Mouse (Mus musculus): Measurements from ENCODE around the gene Rab11fip3. TPM values are rescaled to one million over a fixed set of nuclear protein-coding genes. Genes with fewer than 3 reads are reported as not detected.
"Not testable (repeated sequence)": the region's sequence is repeated elsewhere in the genome, so short reads cannot be mapped to it uniquely, and the experiment has no call there.

The Rab11fip3 gene
- polyA plus RNA-seq, 1 experiment from 2014 or later = 13.0 TPM

DNA sequence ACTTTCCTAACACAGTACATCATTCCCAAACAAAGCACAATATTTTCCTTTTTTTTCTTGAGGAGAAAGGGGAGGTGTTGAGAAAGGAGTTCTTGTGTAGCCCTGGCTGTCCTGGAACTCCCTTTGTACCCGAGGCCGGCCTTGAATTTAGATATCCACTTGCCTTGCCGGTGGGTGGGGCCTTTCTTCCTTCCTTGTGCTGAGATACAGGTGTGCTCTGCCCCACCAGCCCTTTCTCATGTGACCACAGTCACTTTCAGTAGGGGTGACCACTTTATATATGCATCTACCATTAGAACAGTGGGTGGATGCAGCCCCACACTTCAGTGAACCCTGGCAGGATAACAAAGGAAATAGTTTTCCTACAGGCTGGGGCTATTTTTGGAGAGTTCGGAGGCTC is 42.4 kb upstream of the Rab11fip3 start:
- H3K27me3 ChIP-seq (replicated peaks; ENCODE audit: control insufficient read depth, insufficient read depth, low read length) = peaks cover 39% of the 10 kb centered on the region
- no peak for ATAC-seq
- WGBS = 30% methylated on average over 4 of the region's 4 CpGs

DNA sequence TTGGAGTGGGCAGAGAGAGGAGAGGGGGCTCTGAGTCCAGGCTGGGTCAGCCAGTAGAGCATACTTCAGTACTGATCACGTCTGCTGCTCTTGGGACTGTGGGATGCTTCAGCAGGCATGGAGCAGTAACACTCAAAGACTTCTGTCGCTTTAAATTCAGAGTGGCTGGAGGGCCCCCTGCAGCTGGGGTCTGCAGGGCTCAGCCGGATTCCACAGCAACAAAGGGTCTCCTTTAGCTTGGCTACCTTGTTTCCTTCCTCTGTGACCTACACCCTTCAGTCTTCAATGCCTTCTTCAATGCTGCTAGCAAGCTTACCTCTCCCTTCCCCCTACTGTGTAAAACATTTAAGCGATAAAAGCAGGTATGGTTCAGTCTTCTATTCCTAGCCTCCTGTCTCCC is 41.7 kb upstream of the Rab11fip3 start:
- no peak overlapping the region for H3K4me3 ChIP-seq (ENCODE audit: low read length)
- peaks cover 5% of the 10 kb centered on the region for H3K4me1 ChIP-seq (ENCODE audit: control insufficient read depth, insufficient read depth, low read length)
- 21% methylated on average over 4 of the region's 4 CpGs for WGBS
- ATAC-seq = no peak
- no peaks in the 10 kb centered on the region for H3K9me3 ChIP-seq (ENCODE audit: control insufficient read depth, low read length)
- no peak overlapping the region for H3K4me2 ChIP-seq (ENCODE audit: low read depth, low read length)
- no peak overlapping the region for H3K27ac ChIP-seq (ENCODE audit: low read length)
- H3K9ac ChIP-seq (ENCODE audit: low read depth, low read length) = no peak overlapping the region; the same call in 1 of the 2 replicates
- peaks cover 39% of the 10 kb centered on the region for H3K27me3 ChIP-seq (replicated peaks; ENCODE audit: control insufficient read depth, insufficient read depth, low read length)
- H3K36me3 ChIP-seq (ENCODE audit: control insufficient read depth, insufficient read depth, low read length) = no peaks in the 10 kb centered on the region

More for the DNA sequence above, 42.4 kb upstream of the Rab11fip3 start:
- Histone ChIP-seq H3K4me2 (ENCODE audit: low read depth, low read length) (no peak overlapping the region), H3K9me3 (ENCODE audit: control insufficient read depth, low read length) (no peaks in the 10 kb centered on the region), H3K27ac (ENCODE audit: low read length) (no peak overlapping the region), H3K36me3 (ENCODE audit: control insufficient read depth, insufficient read depth, low read length) (no peaks in the 10 kb centered on the region), H3K4me3 (ENCODE audit: low read length) (no peak overlapping the region), H3K9ac (ENCODE audit: low read depth, low read length) (no peak overlapping the region), H3K4me1 (ENCODE audit: control insufficient read depth, insufficient read depth, low read length) (peaks cover 5% of the 10 kb centered on the region)

DNA sequence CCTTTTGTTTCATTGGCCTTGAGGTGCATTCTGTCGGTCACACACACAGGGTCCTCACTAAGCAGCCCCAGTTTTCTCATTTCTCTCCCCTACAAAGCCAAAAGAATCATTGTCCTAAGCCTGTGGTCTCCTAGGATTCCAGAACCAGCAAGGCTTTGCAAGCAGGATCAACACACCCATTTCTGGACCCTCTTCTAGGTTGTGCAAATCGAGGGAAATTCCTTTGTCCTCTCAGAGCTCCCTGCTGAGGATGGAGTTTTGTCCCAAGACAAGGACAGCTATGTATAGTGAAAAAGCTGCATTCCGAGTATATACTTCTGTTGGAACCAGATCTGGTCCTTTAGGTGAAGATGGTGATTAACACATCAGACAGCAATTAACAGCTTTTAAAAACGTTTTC is 40.8 kb upstream of the Rab11fip3 start:
- no peaks in the 10 kb centered on the region for H3K36me3 ChIP-seq (ENCODE audit: control insufficient read depth, insufficient read depth, low read length)
- H3K4me3 ChIP-seq (ENCODE audit: low read length) = no peak overlapping the region
- ATAC-seq = no peak
- H3K27me3 ChIP-seq (replicated peaks; ENCODE audit: control insufficient read depth, insufficient read depth, low read length) = peaks cover 32% of the 10 kb centered on the region
- H3K4me1 ChIP-seq (ENCODE audit: control insufficient read depth, insufficient read depth, low read length) = peaks cover 5% of the 10 kb centered on the region; the same call in 1 of the 2 replicates
- H3K9ac ChIP-seq (ENCODE audit: low read depth, low read length) = no peak overlapping the region
- 41% methylated on average over 4 of the region's 4 CpGs for WGBS
- H3K4me2 ChIP-seq (ENCODE audit: low read depth, low read length) = no peak overlapping the region
- no peak overlapping the region for H3K27ac ChIP-seq (ENCODE audit: low read length)
- no peaks in the 10 kb centered on the region for H3K9me3 ChIP-seq (ENCODE audit: control insufficient read depth, low read length)

DNA sequence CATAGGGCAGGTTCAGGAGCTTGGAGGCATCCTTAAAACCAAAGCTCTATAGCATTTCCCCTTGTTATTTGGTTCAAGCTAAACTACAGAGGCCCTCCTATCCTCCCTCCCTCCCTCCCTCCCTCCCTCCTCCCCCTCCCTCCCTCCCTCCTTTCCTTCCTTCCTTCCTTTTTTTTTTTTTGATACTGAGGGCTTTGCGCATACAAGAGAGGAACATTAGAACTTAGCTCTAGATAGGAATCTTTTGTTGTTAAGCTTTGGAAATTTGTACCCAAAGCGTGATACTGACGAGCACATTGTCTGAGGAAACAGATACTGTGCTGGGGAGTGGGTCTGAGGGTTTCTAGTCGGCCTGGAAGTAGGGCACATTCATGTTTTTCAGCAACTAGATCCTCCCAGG is 36.3 kb upstream of the Rab11fip3 start:
- H3K27me3 ChIP-seq (replicated peaks; ENCODE audit: control insufficient read depth, insufficient read depth, low read length) = peaks cover 2% of the 10 kb centered on the region; the same call in 1 of the 2 replicates
- no peaks in the 10 kb centered on the region for H3K9me3 ChIP-seq (ENCODE audit: control insufficient read depth, low read length)
- H3K4me3 ChIP-seq (ENCODE audit: low read length) = no peak overlapping the region
- no peak overlapping the region for H3K27ac ChIP-seq (ENCODE audit: low read length)
- no peaks in the 10 kb centered on the region for H3K36me3 ChIP-seq (ENCODE audit: control insufficient read depth, insufficient read depth, low read length)
- 70% methylated on average over 4 of the region's 4 CpGs for WGBS
- no peak overlapping the region for H3K4me2 ChIP-seq (ENCODE audit: low read depth, low read length)
- no peak overlapping the region for H3K9ac ChIP-seq (ENCODE audit: low read depth, low read length)
- H3K4me1 ChIP-seq (ENCODE audit: control insufficient read depth, insufficient read depth, low read length) = no peaks in the 10 kb centered on the region
- ATAC-seq = no peak

DNA sequence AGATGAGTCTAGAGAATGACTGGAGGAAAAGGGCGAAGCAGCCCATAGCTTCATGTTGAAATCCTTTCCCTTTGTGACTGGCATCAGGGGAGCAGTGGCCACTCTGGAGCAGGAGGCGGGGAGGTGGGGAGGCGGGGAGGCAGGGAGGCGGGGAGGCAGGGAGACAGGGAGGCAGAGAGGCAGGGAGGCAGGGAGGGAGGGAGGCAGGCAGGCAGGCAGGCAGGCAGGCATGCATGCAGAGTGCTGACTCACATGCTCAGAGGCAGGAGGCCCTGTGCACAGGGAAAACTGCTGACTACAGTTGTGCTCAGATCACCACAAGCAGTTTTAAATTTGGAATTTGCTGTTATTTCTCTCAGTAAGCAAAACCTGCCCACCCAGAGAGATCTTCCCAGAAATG is 32.1 kb upstream of the Rab11fip3 start:
- H3K9ac ChIP-seq (ENCODE audit: low read depth, low read length) = no peak overlapping the region
- H3K4me3 ChIP-seq (ENCODE audit: low read length) = no peak overlapping the region
- H3K4me2 ChIP-seq (ENCODE audit: low read depth, low read length) = no peak overlapping the region
- no peak overlapping the region for H3K27ac ChIP-seq (ENCODE audit: low read length)
- peak; percentile 74 for ATAC-seq
- H3K4me1 ChIP-seq (ENCODE audit: control insufficient read depth, insufficient read depth, low read length) = no peaks in the 10 kb centered on the region
- H3K27me3 ChIP-seq (replicated peaks; ENCODE audit: control insufficient read depth, insufficient read depth, low read length) = no peaks in the 10 kb centered on the region
- H3K9me3 ChIP-seq (ENCODE audit: control insufficient read depth, low read length) = no peaks in the 10 kb centered on the region
- no peaks in the 10 kb centered on the region for H3K36me3 ChIP-seq (ENCODE audit: control insufficient read depth, insufficient read depth, low read length)
- WGBS = 37% methylated on average over 4 of the region's 4 CpGs

DNA sequence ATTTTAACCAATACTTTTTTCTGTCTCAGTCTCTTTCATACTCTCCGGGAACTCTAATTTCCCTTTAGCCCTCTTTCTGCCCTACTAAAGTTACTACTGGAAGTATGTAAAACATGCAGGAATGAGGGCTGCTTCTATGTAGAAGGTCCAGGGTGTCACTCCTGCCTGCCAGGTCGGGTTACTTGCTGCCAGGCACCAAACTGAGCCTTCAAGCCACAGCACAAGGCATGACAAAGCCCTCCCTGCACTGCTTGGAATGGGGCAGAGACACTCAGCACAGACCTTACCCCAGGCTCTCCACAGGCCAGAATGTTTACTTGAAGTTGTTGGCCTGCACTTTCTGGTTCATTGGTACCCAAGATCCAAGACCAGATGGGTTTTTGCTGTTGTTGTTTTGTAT is 30.8 kb upstream of the Rab11fip3 start:
- Histone ChIP-seq H3K27ac (ENCODE audit: low read length) (no peak overlapping the region), H3K4me3 (ENCODE audit: low read length) (no peak overlapping the region), H3K9me3 (ENCODE audit: control insufficient read depth, low read length) (no peaks in the 10 kb centered on the region), H3K4me2 (ENCODE audit: low read depth, low read length) (no peak overlapping the region), H3K4me1 (ENCODE audit: control insufficient read depth, insufficient read depth, low read length) (no peaks in the 10 kb centered on the region), H3K36me3 (ENCODE audit: control insufficient read depth, insufficient read depth, low read length) (no peaks in the 10 kb centered on the region), H3K27me3 (replicated peaks; ENCODE audit: control insufficient read depth, insufficient read depth, low read length) (no peaks in the 10 kb centered on the region), H3K9ac (ENCODE audit: low read depth, low read length) (no peak overlapping the region)
- ATAC-seq = no peak
- WGBS = 44% methylated on average over 2 of the region's 2 CpGs

DNA sequence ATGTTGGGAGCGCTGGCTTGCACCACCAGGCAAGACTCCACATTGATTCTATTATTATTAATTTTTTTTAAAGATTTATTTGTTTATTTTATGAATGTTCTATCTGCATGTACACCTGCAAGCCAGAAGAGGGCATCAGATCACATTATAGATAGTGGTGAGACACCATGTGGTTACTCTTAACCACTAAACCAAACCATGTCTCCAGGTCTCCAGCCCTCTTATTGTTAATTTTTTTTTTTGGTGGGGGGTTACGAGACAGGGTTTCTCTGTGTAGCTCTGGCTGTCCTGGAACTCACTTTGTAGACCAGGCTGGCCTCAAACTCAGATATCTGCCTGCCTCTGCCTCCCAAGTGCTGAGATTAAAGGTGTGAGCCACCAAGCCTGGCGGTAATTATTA is 30.0 kb upstream of the Rab11fip3 start:
- 65% methylated on average over 3 of the region's 3 CpGs for WGBS
- H3K9me3 ChIP-seq (ENCODE audit: control insufficient read depth, low read length); H3K4me2 ChIP-seq (ENCODE audit: low read depth, low read length); H3K27ac ChIP-seq (ENCODE audit: low read length); H3K4me1 ChIP-seq (ENCODE audit: control insufficient read depth, insufficient read depth, low read length); H3K36me3 ChIP-seq (ENCODE audit: control insufficient read depth, insufficient read depth, low read length); H3K9ac ChIP-seq (ENCODE audit: low read depth, low read length); ATAC-seq; H3K27me3 ChIP-seq (replicated peaks; ENCODE audit: control insufficient read depth, insufficient read depth, low read length); H3K4me3 ChIP-seq (ENCODE audit: low read length): not testable (repeated sequence)

DNA sequence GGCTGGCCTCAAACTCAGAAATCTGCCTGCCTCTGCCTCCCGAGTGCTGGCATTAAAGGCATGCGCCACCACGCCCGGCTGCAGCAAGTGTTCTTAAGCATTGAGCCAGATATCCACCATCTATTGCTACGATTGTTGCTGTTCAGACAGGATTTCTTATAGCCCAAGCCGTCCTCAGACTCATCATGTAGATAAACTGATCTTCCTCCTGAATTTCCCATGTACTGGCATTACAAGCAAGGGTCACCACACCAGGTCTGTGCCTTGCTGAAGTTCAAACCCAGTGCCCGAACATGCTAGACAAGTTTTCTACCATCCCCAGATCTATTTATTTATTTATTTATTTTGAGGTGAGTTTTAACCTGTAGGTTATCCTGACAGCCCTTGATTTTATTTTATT is 29.1 kb upstream of the Rab11fip3 start:
- Histone ChIP-seq H3K27ac (ENCODE audit: low read length) (no peak overlapping the region), H3K27me3 (replicated peaks; ENCODE audit: control insufficient read depth, insufficient read depth, low read length) (no peaks in the 10 kb centered on the region), H3K9me3 (ENCODE audit: control insufficient read depth, low read length) (no peaks in the 10 kb centered on the region), H3K36me3 (ENCODE audit: control insufficient read depth, insufficient read depth, low read length) (no peaks in the 10 kb centered on the region), H3K4me2 (ENCODE audit: low read depth, low read length) (no peak overlapping the region), H3K4me1 (ENCODE audit: control insufficient read depth, insufficient read depth, low read length) (peaks cover 7% of the 10 kb centered on the region), H3K4me3 (ENCODE audit: low read length) (no peak overlapping the region), H3K9ac (ENCODE audit: low read depth, low read length) (no peak overlapping the region)
- ATAC-seq = no peak
- 86% methylated on average over 7 of the region's 7 CpGs for WGBS

DNA sequence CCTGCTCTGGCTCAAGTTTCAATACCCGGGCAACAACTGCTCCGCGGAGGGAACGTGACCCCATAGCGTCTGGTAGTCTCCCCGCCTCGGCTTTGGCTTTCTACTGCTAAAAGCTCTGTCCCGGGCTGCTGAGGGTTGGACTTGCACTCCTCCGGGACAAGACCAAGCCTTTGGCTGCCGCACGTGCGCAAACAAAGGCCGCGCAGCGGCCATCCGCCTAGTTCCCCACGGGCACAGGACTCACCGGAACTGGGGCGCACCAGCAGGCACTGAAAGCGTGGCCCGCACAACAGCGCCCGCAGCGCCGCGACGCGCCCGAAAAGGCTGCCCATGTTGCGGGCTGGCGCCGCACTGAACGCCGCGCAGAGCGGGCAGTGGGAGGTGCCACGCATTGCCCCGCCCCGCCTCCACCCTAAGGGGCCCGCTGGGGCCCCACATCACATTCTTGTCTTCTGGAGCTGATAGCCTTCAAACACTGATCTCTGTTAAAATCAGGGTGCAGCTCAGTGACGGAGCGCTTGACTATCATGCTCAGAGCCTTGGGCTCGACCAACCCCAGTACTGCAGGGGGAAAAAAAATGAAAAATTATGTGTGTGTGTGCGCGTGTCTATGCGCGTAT is 25.9 kb upstream of the Rab11fip3 start, which contains the start of gene Nme4:
Gene Nme4 (minus strand): TSS at position 482 of the 620 bp plus-strand sequence.
- peak; percentile 87 for ATAC-seq
- Histone ChIP-seq H3K4me2 (ENCODE audit: low read depth, low read length) (peak within 1 kb of the TSS; percentile 81), H3K9ac (ENCODE audit: low read depth, low read length) (peak within 1 kb of the TSS; percentile 95), H3K27ac (ENCODE audit: low read length) (peak within 1 kb of the TSS; percentile 78), H3K4me1 (ENCODE audit: control insufficient read depth, insufficient read depth, low read length) (peaks cover 7% of the 10 kb centered on the region), H3K9me3 (ENCODE audit: control insufficient read depth, low read length) (no peaks in the 10 kb centered on the region), H3K27me3 (replicated peaks; ENCODE audit: control insufficient read depth, insufficient read depth, low read length) (no peaks in the 10 kb centered on the region), H3K4me3 (ENCODE audit: low read length) (peak within 1 kb of the TSS; percentile 75), H3K36me3 (ENCODE audit: control insufficient read depth, insufficient read depth, low read length) (peaks cover 3% of the 10 kb centered on the region; the same call in 1 of the 2 replicates)
- 1% methylated on average over 47 of the region's 47 CpGs for WGBS

Measured in intestine, embryonic 16.5 days (tissue).